Mouse (Mus musculus) gastrocnemius, postnatal 14 days (tissue): ENCODE measurements at regions not wholly inside any gene's neighbourhood (a gene's known extent, or its start where the extent isn't known, plus 50 kb on each side); places are given as distances from the start of the nearest gene placed in this dataset.

ENCODE experiments used
- DNase-seq: peaks from one replicate; pipeline ENCODE4 v3.0.0; 2021; ENCODE audit warnings: mixed read lengths
- intact Hi-C: fragments of 180-260 bp; cut with DNase I; formaldehyde crosslinking; loops from one replicate; pipeline ENCODE4 v1.15.1; 2025; ENCODE audit warnings: low total_unique reads

DNA sequence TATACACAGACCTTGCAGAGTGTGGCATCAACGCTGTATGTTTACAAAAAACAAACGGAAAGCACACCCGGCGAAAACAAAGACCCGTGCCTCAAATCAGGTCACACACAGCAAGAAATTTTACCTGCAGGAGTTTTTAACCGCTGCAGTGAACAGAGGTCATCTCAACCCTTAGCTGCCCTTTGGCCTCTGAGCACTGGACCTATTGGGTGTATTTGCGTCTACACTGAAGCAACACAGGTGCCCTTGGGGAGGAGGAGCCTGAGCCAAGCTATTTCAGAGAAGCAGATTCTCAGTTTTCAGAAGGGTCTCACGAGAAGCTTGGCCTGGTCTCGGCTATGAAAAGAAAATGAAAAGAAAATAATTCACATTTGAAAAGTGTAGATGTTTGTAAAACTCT is 412.1 kb upstream of the Atp11b start:
- DNase-seq = no peak
- intact Hi-C loops = no loop called here

DNA sequence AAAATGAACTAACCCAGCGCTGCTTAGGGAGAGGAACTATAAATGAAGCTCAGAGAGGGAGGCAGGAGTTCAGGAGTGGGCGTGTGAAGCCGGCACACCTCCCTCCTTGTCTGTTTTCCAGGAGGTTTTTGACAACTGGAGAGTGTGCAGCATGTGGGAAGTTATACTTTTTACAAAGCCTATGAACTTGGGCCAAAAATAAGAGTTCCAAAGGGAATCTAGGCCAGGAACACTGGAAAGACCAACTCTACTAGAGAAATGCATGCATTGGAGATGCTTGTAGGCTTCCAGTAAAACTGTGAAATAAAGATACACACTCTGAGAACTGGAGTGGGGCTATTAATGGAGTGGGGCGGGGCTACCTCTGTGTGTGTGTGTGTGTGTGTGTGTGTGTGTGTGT is 411.3 kb upstream of the Atp11b start:
- DNase-seq = no peak
- intact Hi-C loops = no loop called here

- DNase-seq = no peak
- intact Hi-C loops = no loop called here
Observed at GRCm38 (mm10) chr3:35343936-35344335, 410.0 kb upstream of the Atp11b start.

DNA sequence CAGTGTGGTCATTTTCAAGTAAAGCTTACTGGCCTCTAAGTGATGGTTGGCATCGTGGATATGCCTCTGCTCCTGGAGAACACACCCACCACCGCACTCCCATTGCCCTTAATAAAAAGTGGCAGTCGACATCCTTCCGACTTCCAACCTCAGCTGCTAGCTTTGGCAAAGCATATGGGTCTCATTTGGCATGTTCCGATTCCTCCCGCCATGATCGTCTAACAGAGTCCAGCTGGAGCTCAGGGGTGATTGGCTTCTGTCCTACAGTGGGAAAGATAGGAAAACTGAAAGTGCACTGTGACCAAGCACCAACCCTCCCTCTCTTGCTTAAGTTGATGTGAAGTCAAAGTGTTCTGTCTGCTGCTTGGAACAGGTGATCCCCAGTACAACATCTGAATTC is 404.8 kb upstream of the Atp11b start:
- no peak for DNase-seq
- intact Hi-C loops = no loop called here

GRCm38 (mm10) chr3:35353442-35353841 is 400.5 kb upstream of the Atp11b start:
- DNase-seq = no peak
- intact Hi-C loops = no loop called here

DNA sequence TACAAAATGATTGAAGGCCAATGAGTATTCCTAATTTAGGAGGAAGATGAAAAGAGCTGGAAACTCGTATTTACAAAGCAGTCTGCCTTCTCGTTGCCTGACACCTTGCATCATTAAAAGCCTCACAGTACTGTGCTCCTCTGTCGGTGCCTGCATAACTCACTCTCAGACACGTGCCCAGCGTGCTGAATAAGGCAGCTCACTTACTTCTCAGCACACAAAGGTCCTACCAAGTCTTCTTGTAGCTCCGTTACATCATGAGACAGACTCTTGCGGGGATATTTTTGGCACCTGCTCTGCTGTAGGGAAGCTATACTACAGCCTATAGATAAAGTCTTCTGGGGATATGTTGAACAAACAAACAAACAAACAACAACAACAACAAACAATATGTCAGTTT is 400.0 kb upstream of the Atp11b start:
- intact Hi-C loops = no loop called here
- DNase-seq = no peak

DNA sequence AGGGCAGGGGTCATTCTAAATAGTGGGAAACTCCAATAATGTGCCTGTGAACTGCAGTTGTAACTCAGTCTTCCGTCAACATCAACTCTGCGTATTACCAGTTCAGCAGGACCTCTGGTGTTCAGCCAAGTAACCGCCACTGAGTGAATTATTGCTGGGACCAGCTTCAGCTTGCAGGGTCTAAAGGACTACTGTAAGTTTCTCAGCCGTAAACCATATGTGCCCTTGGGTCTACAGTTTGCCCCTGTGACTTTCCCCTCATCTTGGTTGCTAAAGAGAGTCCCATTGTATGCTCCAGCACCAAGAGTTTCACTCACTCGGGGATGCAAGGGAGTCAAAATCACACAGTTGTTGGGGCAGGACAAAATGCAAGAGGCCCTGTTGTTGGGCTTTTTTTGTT is 399.6 kb upstream of the Atp11b start:
- intact Hi-C loops = no loop called here
- no peak for DNase-seq

DNA sequence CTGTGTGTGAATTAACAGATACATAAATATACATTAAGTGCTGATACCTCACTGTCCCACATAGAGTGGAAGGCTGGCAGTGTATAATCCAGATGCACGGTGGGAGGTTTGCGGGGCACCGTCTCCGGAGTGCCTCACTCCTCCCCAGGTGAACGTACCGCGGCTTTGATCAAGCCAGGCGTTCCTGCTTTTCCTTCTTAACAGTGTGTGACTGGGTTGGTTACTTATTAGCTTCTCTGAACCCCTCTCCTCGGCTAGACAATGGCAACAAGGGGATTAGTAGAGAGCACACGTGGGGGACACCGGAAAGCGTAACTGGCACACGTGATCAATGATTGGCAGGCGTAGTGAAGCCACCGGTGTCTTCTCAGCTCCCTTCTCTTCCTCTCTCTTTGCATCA is 396.8 kb upstream of the Atp11b start:
- no peak for DNase-seq
- intact Hi-C loops = no loop called here

DNA sequence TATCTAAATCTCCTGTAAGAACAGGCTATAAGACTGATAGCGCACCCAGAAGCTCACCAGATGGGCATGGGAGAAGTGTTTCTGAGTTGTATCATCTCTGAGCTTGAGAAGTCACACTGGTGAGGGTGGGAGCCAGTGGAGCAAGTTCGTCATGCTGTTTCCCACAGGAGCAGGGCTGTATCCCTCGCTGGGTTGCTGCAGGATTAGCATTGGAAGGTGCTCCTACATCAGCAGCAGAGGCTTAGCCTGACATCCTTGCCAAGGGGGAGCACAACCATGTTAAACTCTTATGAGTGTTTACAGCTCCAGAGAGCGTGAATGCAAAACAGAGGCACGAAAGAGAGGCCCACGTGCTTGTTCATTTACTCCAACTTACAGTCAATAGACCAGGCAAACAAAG is 395.4 kb upstream of the Atp11b start:
- intact Hi-C loops = no loop called here
- no peak for DNase-seq

DNA sequence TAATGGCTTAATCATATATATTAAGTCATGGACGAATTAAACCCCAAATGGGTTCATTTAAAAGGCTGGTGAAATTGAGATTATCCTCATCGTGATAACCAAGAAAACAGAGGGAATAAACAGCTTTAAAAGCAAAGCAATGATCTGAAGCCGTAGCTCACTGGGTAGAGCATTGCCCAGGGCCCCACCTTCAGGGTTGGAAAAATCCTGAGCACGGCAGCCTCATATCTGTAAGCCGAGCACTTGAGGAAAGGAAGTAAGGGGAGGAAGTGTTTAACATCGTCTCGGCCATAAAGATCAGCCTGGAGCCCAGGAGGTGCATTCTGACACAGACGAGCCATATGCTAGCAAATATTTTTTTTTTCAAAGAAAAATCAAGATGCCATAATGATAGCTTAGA is 394.6 kb upstream of the Atp11b start:
- intact Hi-C loops = no loop called here
- no peak for DNase-seq

DNA sequence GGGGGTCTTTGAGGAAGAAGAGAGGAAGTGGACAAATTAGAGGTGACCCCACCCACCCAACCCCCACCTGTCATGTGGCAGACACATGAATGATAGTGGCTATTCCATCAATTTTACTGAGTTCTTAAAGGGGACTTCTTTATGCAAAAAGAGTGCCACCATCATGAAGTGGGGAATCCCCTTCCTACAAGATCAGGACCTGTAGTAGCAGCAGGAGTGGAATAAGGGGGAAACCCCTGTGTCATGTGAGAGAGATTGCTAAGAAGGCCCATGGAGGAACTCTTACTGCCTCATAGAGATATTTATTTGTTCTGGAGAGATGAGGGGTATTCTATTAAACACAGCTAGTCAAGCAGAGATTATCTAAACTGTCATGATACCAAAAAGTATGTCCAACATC is 393.4 kb upstream of the Atp11b start:
- intact Hi-C loops = no loop called here
- DNase-seq = no peak

GRCm38 (mm10) chr3:35361086-35361485 is 392.8 kb upstream of the Atp11b start:
- no peak for DNase-seq
- intact Hi-C loops = no loop called here

GRCm38 (mm10) chr3:35365431-35365830 is 388.5 kb upstream of the Atp11b start:
- no peak for DNase-seq
- intact Hi-C loops = no loop called here

GRCm38 (mm10) chr3:35372276-35372675 is 381.6 kb upstream of the Atp11b start:
- no peak for DNase-seq
- intact Hi-C loops = no loop called here

DNA sequence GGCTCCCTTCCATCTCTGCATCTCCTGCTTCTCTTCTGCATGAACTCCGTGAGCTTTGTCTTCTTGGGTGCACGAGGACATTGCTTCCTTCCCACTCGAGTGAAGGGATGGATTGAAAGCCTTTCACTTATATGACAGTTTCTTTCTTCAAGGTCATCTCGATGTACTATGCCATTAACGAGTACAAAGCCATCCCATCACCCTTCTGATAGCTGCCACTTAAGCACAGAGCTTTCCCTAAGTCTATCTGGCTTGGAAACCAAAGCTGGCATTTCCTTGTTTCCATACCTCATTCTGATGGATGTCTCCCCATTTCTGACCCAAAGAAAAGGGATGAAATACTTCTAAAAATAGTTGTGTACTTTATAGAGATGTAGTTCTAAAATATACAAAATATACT is 366.5 kb upstream of the Atp11b start:
- intact Hi-C loops = no loop called here
- DNase-seq = no peak

DNA sequence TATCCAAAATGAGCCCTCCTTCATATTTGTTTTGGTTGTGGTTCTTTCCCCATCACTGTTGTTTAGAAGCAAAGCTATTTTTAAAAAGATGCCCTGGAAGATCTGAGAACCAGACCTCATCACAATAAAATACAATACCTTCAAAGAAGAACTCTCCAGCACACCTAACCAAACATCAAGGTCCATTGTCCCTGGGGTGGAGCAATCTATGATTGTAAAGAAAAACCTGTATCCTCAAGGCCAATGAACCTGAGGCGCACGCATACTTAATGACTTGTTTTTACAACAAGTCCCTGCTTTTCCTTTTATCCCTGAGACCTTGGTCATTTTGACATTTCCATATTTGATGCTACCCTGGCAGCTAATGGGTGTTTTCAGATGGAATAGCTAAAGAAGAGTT is 361.2 kb upstream of the Atp11b start:
- intact Hi-C loops = no loop called here
- no peak for DNase-seq

DNA sequence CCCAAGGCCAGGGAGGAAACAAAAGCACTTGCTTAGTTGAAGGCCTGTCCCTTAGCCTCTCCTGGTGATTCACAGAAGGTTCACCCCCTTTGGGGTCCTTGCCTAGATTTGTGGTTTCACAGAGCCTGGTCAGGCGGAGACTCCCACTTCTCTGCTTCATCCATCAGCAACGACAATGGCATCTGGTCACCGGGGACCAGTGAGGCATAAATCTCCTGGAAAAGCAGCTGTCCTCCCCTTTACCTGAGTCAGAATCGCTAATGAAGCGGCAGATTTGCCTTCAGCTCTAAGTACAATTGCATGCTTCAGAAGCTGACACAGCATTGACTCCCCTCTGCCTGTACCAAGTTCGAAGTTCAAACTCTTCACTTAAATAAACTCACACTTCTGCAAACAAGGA is 353.7 kb upstream of the Atp11b start:
- DNase-seq = no peak
- intact Hi-C loops = no loop called here

GRCm38 (mm10) chr3:35402666-35403065 is 351.2 kb upstream of the Atp11b start:
- no peak for DNase-seq
- intact Hi-C loops = no loop called here

DNA sequence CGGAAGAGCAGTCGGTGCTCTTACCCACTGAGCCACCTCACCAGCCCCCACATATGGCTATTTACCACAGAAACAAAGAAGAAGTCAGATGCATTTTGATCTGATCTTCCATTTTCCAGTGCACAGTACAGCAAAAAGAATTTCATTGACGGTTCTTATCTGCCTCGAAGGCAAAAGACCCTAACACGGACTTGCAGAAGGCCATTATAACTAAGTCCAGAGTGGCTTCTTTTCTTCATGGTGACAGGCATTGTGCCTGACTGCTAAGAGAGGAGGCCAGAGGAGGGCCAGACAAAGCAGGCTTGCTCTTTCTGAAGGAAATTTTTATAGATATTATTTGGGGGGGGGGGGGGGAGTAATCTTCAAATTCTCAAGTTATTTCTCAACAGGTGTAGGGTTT is 350.0 kb upstream of the Atp11b start:
- DNase-seq = no peak
- intact Hi-C loops = no loop called here

- intact Hi-C loops = no loop called here
- peak; percentile 8 for DNase-seq
Observed at GRCm38 (mm10) chr3:35404492-35405390, 349.2 kb upstream of the Atp11b start.

DNA sequence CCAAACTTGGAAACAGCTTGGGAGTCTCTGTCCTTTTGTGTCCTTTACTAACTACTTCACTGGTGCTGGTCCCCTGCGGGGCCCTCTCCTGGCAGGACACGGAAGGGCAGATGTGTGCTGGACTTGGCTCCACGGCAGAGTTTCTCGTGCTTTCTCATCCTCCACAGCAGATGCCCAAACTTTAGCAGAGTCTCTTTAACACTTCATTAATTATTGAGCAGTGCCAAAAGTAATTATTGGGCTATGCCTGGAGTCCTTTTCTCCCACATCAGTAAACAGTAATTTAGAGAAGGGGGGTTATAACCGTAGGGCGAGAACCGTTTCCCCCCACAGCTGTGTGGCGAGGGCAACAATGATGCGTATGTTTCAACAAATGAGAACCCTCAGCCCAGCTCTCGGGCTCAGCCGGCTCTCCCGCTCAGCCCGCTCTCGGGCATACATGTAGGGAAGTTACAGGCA is 348.3 kb upstream of the Atp11b start:
- DNase-seq = peak; percentile 46
- intact Hi-C loops = no loop called here

DNA sequence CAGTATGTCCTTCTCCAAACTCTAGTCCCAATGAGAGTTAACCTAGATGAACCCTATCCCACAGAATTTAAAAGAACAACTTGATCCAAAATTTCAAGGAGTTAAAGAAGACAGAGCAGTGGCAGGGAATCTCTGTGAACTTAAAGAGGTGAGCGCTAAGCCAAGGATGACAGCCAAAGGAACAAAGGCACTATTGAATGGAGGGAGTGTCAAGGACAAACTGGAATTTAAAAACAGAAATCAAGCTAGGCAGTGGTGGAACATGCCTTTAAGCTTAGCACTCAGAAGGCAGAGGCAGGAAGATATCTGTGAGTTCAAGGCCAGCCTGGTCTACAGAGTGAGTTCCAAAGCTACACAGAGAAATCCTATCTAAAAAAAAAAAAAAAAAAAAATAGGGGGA is 316.2 kb upstream of the Atp11b start:
- intact Hi-C loops = no loop called here
- no peak for DNase-seq
